Mouse (Mus musculus): Measurements from ENCODE around the gene Tmem243.

DNA sequence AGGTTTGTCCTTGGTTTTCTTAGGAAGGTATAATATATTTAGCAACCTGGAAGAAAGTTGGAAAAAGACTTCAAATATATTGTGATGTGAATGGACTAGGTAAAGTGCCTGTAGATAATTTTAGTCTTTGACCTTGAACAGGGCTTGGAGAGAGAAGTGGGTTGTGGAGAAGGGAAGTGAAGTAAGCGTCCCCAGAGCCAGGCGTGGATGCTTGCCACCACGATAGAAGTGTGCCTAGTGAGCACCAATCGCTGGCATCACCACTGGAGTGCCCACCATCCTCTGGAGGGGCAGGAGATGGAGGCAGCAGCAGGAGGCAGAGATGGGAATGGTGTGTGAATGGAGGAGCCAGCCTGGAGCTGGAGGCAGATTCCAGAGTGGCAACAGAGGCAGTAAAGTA is 7.0 kb upstream of the Tmem243 start:
- TF ChIP-seq CTCF (IDR thresholded peaks at IDR 0.05; ENCODE audit: low read depth, low read length) (no peak), EP300 (IDR thresholded peaks at IDR 0.05; ENCODE audit: insufficient read depth, low read depth, low read length) (no peak), POLR2A (IDR thresholded peaks at IDR 0.05; ENCODE audit: insufficient read depth, low read length) (no peak)
